Mouse (Mus musculus): Measurements from ENCODE around the gene 4930523C07Rik. TPM values are rescaled to one million over a fixed set of nuclear protein-coding genes. Genes with fewer than 3 reads are reported as not detected.

Gene 4930523C07Rik
- 37.5 TPM for polyA plus RNA-seq (2014; fragmentation: Illumina TruSeq; extraction: RNeasy Lipid Tissue Mini Kit (QIAGEN cat#74804); ENCODE audit: insufficient read depth, low read depth, low replicate concordance)

GRCm38 (mm10) chr1:160044237-160045021 is at the start of gene 4930523C07Rik:
TSS of gene 4930523C07Rik (plus strand) at chr1:160044382.

Other genes with a start within 250 kb of the 4930523C07Rik start
- 1.6 TPM for gene Tnn, start 109.2 kb downstream of the 4930523C07Rik start, polyA plus RNA-seq (2014; fragmentation: Illumina TruSeq; extraction: RNeasy Lipid Tissue Mini Kit (QIAGEN cat#74804); ENCODE audit: insufficient read depth, low read depth, low replicate concordance)
- 62.8 TPM for gene Mrps14, start 150.8 kb downstream of the 4930523C07Rik start, polyA plus RNA-seq (2014; fragmentation: Illumina TruSeq; extraction: RNeasy Lipid Tissue Mini Kit (QIAGEN cat#74804); ENCODE audit: insufficient read depth, low read depth, low replicate concordance)
- 49.1 TPM for gene Cacybp, start 168.5 kb downstream of the 4930523C07Rik start, polyA plus RNA-seq (2014; fragmentation: Illumina TruSeq; extraction: RNeasy Lipid Tissue Mini Kit (QIAGEN cat#74804); ENCODE audit: insufficient read depth, low read depth, low replicate concordance)

Data from lung, adult 10 weeks (tissue).